Mouse (Mus musculus) bone marrow, adult 2 months (tissue): Measurements from ENCODE around the gene Srsf2. TPM values are rescaled to one million over a fixed set of nuclear protein-coding genes. Genes with fewer than 3 reads are reported as not detected.
"Not testable (repeated sequence)": the region's sequence is repeated elsewhere in the genome, so short reads cannot be mapped to it uniquely, and the experiment has no call there.

Experiments used
- H3K27ac ChIP-seq: fragments of 200-500 bp; 2 replicates; pipeline ENCODE4 v1.5.1; 2012; ENCODE audit warnings: low read depth, mild to moderate bottlenecking, control low read depth, inconsistent platforms, low read length; ENCODE audit not compliant: control insufficient read depth, poor library complexity, insufficient read depth
- H3K4me1 ChIP-seq: fragments of 200-500 bp; 2 replicates; pipeline ENCODE4 v1.6.1; 2011; ENCODE audit warnings: low read length; ENCODE audit not compliant: control insufficient read depth, insufficient read depth
- H3K4me3 ChIP-seq: fragments of 200-500 bp; replicated peaks from 2 replicates; pipeline ENCODE3; 2011; ENCODE audit warnings: mild to moderate bottlenecking, low read depth, low read length, control low read depth; ENCODE audit not compliant: control insufficient read depth
- CTCF ChIP-seq: fragments of 200-500 bp; IDR thresholded peaks from 2 replicates; pipeline ENCODE4 v1.5.1; 2011; ENCODE audit warnings: low read length, control low read depth; ENCODE audit not compliant: control insufficient read depth, insufficient read depth
- POLR2A ChIP-seq: fragments of 200-500 bp; IDR thresholded peaks from 2 replicates; pipeline ENCODE4 v1.6.1; 2011; ENCODE audit warnings: low read depth, mild to moderate bottlenecking, control low read depth, low read length, borderline replicate concordance; ENCODE audit not compliant: control insufficient read depth
- WGBS: fragments of 180-500 bp; shearing (Covaris S2); methylation state at CpG from one replicate; pipeline ENCODE4 v1.1.7; 2018; 5-methylcytosine and 5-hydroxymethylcytosine counted together
- polyA plus RNA-seq: library from polyadenylated mRNA; stranded (reverse); fragments of >200 nt; gene quantifications from 2 replicates; pipeline ENCODE4 v1.2.4, GENCODE M21; 2011; ENCODE audit warnings: low replicate concordance; ENCODE audit not compliant: missing spikeins, insufficient read depth, insufficient read length

Srsf2 gene
- 438 and 524 TPM in 2 replicates for polyA plus RNA-seq

DNA sequence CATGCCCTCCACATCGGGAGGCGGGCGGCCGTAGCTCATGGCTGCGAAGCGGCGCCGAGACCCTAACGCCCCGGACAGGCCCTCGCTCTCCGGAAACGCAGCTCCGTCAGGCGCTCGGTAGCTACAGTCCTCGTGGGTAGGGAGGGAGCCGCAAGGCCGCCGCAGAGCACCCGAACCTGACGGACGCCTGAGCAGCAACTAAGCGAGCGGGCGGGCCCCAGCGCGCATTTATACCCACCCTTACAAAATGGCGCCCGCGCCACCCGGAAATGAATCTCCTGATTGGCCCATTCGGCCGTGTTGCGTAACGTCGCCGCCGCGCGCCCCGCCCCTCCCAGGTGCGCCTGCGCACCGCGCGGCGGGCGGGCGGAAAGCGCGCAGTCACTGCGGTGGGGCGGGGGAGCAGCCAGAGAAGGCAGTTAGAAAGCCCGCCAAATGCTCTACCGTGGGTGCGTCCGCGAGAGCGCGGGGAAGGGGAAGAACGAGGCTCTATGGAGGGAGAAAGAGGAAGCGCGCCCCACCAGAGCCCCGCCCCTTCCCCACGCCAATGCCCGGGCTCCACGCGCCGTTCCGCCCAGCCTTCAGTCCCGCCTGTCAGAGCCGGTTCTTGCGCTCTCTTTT is at the start of gene Srsf2:
Gene Srsf2, minus strand, starts transcription at position 204 of the 621 bp plus-strand sequence.
- Histone ChIP-seq H3K4me3 (peak within 1 kb of the TSS; percentile 100), H3K27ac (peak within 1 kb of the TSS; percentile 99), H3K4me1 (no peaks in the 10 kb centered on the region; the same call in none of the 2 replicates)
- TF ChIP-seq CTCF (no peak), POLR2A (peak; percentile 99)
- WGBS: 1% methylated on average over 70 of the region's 74 CpGs

DNA sequence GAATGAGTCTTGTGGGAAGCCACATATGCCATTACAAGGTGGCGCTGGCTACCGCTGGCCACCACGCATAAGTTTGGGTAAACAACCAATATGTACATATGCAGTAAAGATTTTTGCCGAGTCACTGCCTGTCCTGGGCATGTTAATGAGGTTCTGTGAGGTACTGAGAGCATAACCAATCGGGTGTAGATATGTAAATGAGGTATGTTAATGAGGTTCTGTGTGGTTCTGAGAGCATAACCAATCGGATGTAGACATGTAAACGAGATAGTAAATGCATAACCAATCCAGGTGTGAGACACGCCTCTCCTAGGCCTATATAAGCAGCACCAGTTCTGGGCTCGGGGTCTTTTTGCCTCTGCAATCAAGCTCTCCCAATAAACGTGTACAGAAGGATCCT is 49.7 kb upstream of the Srsf2 start:
- not testable (repeated sequence) for H3K4me1 ChIP-seq, H3K4me3 ChIP-seq, H3K27ac ChIP-seq
- 79% methylated on average over 10 of the region's 10 CpGs for WGBS

DNA sequence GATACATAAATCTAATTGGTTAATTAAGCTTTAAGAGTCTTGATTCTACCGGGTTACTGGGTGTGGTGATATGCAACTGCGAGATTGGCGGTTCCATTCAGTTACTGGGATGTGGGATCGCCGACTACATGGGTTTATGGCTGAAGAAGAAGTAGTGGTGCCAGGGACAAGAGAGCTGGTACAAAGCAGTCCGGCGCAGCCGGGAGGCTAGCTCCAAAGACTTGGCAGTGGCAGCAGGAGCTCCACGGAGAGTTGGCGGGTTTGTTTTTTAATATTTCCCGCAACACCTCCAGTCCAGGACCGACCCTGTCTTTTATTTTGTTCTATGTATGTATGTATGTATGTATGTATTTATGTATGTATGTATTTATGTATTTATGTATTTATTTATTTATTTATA is 46.4 kb upstream of the Srsf2 start:
- TF ChIP-seq CTCF: no peak
- TF ChIP-seq POLR2A: no peak
- Histone ChIP-seq H3K4me1 (no peaks in the 10 kb centered on the region), H3K27ac (no peak overlapping the region), H3K4me3 (no peak overlapping the region)
- 89% methylated on average over 12 of the region's 12 CpGs for WGBS

DNA sequence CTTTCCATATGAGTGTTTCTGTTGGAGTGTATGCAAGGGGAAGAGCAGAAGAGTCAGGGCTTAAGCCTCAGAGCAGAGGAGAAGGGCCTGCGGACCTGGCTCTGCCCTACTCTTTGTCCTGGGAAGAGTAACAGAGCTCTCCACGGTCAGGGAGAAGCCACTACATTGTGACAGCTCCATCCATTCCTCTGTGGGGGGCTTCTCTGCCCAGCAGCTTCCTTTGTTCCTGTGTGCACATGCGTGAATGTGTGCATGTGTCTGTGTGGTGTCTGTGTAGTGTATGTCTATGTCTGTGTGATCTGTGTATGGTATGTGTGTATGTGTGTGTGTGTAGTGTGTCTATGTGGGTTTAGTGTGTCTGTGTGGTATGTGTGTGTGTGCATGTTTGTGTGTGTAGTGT is 42.5 kb upstream of the Srsf2 start:
- H3K4me1 ChIP-seq: no peaks in the 10 kb centered on the region
- H3K4me3 ChIP-seq: no peak overlapping the region
- WGBS: 67% methylated on average over 3 of the region's 3 CpGs
- H3K27ac ChIP-seq: no peak overlapping the region
- no peak for TF ChIP-seq CTCF
- TF ChIP-seq POLR2A: no peak

DNA sequence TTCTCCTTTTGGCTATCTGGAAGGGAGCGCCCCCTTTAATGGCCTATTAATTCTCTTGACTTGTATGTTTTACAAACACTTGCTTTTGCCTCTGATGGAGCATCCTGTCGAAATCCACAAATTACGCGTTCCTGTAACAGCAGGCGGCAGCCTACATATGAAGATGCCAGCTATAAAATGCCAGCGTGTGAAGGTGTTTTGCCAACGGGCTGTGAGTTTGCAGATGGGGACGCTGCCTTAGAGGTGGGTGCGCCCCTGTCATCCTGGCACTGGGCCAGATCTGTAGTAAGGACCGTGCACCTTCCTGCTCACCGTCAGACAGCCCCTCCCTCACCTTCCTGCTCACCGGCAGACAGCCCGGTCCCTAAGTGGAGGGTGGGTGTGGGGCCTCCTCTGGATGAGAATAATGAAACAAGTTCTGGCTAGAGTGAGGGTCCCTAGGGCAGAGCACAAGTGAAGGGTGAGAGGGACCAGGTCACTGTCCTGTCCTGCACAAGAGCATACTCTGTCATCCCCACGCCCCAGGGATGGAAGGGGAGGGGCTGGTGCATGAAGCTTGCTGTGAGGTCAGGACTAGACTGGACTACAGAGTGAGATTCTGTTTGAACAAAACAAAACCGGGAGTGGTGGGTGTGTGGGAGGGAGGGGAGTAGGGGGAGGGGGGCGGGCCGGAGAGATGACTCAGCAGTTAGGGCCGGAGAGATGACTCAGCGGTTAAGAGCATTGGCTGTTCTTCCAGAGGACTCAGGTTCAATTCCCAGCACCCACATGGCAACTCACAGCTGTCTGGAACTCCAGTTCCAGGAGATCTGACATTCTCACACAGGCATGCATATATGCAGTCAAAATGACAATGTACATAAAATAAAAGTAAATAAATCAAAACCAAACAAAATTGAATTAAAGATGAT is 40.9 kb upstream of the Srsf2 start:
- 50% methylated on average over 19 of the region's 19 CpGs for WGBS

DNA sequence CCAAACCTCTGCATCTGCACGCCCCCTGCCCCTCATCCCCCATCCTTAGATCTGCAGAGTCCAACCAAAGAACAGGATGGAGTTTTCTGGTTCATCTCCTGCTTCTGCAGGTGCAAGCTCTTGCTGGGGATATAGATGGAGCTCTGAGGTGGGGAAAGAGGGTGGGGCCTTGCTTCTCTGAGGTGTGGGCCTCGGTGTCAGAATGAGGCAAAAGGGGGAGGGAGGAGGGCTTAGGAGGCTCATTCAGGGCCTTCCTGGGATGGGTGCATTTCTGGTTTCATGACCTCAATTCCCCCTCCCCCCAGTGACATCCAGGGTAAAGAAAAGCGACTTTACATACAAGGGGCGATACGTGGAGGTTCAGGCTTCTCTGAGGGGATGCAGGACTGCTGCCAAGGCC is 34.2 kb upstream of the Srsf2 start:
- no peaks in the 10 kb centered on the region; the same call in 1 of the 2 replicates for H3K4me1 ChIP-seq
- no peak overlapping the region for H3K27ac ChIP-seq
- no peak overlapping the region for H3K4me3 ChIP-seq
- no peak for TF ChIP-seq CTCF
- TF ChIP-seq POLR2A: no peak
- WGBS: 81% methylated on average over 5 of the region's 5 CpGs

More for the DNA sequence above, 40.9 kb upstream of the Srsf2 start:
- no peaks in the 10 kb centered on the region for H3K4me1 ChIP-seq
- no peak for TF ChIP-seq POLR2A
- TF ChIP-seq CTCF: no peak
- H3K4me3 ChIP-seq: no peak overlapping the region
- H3K27ac ChIP-seq: no peak overlapping the region

DNA sequence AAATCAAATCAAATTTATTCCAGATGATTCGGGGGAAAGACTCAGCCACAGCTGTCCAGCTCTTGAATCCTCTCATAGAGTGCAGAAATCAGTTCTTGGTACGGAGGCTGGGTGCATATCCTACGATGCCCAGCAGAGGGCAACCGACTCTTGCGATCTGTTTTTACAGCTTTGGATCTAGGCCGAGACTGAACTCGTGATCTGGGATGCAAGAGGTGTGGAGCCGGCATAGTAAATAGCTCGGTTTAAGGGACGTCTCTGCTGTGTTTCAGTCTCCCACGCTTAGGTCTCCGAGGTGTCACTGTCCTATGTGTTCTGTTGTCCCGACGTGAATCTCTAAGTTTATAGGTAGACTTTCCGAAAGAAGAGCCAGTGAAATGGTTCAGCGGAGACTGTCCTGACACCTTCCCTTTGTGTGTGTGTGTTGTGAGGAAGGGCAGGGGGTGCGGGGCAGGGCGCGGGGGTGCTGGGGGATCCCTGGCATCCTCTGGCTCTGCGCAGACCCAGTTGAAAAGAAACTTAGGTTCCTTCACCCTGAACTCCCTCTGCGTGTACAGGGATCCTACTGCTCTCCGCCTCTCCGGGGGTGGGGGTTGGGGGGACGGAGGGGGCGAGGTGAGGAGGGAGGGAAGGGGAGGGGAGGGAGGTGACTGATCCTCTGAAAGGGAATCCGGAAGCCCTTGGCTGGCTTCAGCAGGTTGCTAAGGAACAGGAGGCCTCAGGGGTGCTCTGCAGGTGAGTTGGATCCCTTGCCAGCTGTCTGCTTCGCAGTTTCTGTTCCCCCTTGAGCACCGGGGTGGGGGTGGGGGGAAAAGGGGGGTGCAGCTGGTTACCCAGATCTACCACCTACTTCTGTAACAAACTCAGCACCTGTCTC is 32.6 kb upstream of the Srsf2 start:
- H3K27ac ChIP-seq: no peak overlapping the region

DNA sequence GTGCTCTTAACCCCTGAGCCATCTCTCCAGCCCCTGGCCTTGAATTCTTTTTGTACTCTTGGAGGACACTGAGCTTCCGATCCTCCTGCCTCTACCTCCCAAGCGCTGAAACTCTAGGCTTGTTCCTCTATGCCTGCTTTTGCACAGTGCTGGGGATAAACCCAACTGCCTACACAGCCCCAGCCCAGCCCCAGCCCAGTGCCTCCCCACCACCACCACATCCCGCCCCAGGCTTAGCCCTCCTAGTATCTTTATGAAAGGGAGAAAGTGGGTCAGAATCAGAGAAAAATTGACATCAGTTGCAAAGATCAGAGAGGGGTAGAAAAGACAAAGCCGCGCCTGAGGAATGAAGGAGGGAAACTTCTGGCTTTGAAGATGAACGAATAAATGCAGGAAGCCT is 31.2 kb upstream of the Srsf2 start:
- no peaks in the 10 kb centered on the region; the same call in 1 of the 2 replicates for H3K4me1 ChIP-seq
- TF ChIP-seq POLR2A: no peak
- H3K4me3 ChIP-seq: no peak overlapping the region
- WGBS: 82% methylated on average over 6 of the region's 6 CpGs
- H3K27ac ChIP-seq: no peak overlapping the region

More for the DNA sequence above, 32.6 kb upstream of the Srsf2 start:
- Histone ChIP-seq H3K4me1 (no peaks in the 10 kb centered on the region; the same call in 1 of the 2 replicates), H3K4me3 (no peak overlapping the region)
- TF ChIP-seq POLR2A (no peak), CTCF (peak; percentile 82)
- WGBS: 5% methylated on average over 28 of the region's 28 CpGs
